Mouse (Mus musculus) embryonic facial prominence, embryonic 11.5 days (tissue): ENCODE data around the gene Sfxn3. TPM values are rescaled to one million over a fixed set of nuclear protein-coding genes. Genes with fewer than 3 reads are reported as not detected.

Source experiments
- ATAC-seq: fragments of 200-750 bp; cut with Nextera tagmentation; replicated peaks from 2 replicates; pipeline ENCODE4 v1.8.0; 2017; ENCODE audit warnings: low read depth; ENCODE audit not compliant: insufficient number of reproducible peaks, low FRiP score, low TSS enrichment
- DNase-seq: peaks from one replicate; pipeline ENCODE4 v3.0.0-alpha.2; 2015; ENCODE audit warnings: low spot score
- H3K27ac ChIP-seq: fragments of 300-500 bp; sonication (generic); replicated peaks from 2 replicates; pipeline ENCODE4 v1.5.1; 2014; ENCODE audit warnings: mild to moderate bottlenecking, low read depth, low read length, control low read depth
- H3K27me3 ChIP-seq: fragments of 300-500 bp; sonication (generic); 2 replicates; pipeline ENCODE4 v1.6.1; 2014; ENCODE audit warnings: mild to moderate bottlenecking, low read length, moderate library complexity, mixed read lengths; ENCODE audit not compliant: control insufficient read depth, insufficient read depth
- H3K36me3 ChIP-seq: fragments of 300-500 bp; sonication (generic); replicated peaks from 2 replicates; pipeline ENCODE4 v1.6.1; 2014; ENCODE audit warnings: low read depth, mild to moderate bottlenecking, low read length, moderate library complexity, mixed read lengths; ENCODE audit not compliant: control insufficient read depth, insufficient read depth
- H3K4me1 ChIP-seq: fragments of 300-500 bp; sonication (generic); 2 replicates; pipeline ENCODE4 v1.6.1; 2014; ENCODE audit warnings: low read length, mixed read lengths; ENCODE audit not compliant: control insufficient read depth, insufficient read depth
- H3K4me2 ChIP-seq: fragments of 300-500 bp; sonication (generic); 2 replicates; pipeline ENCODE4 v1.6.1; 2014; ENCODE audit warnings: low read depth, mild to moderate bottlenecking, control low read depth, low read length, moderate library complexity
- H3K4me3 ChIP-seq: fragments of 300-500 bp; sonication (generic); 2 replicates; pipeline ENCODE4 v1.5.1; 2014; ENCODE audit warnings: low read depth, low read length, control low read depth
- H3K9ac ChIP-seq: fragments of 300-500 bp; sonication (generic); replicated peaks from 2 replicates; pipeline ENCODE4 v1.6.1; 2014; ENCODE audit warnings: mild to moderate bottlenecking, control low read depth, low read length
- H3K9me3 ChIP-seq: fragments of 300-500 bp; sonication (generic); replicated peaks from 2 replicates; pipeline ENCODE4 v1.6.1; 2016; ENCODE audit warnings: mild to moderate bottlenecking, low read length, inconsistent platforms, mixed read lengths; ENCODE audit not compliant: control insufficient read depth
- WGBS: fragments of 180-500 bp; shearing (Covaris S2); extraction: QIAGEN DNeasy Blood & Tissue Kit; methylation state at CpG from one replicate; pipeline ENCODE4 v1.1.7; 2014; 5-methylcytosine and 5-hydroxymethylcytosine counted together
- polyA plus RNA-seq: library from polyadenylated mRNA; unstranded; fragments of >200 nt; fragmentation: Nextera tagmentation; extraction: Ambion mirVana; gene quantifications from 2 replicates; pipeline ENCODE4 v1.2.1, GENCODE M21; 2014

Gene Sfxn3
- polyA plus RNA-seq, 1 experiment from 2014 or later: 14.7 TPM

DNA sequence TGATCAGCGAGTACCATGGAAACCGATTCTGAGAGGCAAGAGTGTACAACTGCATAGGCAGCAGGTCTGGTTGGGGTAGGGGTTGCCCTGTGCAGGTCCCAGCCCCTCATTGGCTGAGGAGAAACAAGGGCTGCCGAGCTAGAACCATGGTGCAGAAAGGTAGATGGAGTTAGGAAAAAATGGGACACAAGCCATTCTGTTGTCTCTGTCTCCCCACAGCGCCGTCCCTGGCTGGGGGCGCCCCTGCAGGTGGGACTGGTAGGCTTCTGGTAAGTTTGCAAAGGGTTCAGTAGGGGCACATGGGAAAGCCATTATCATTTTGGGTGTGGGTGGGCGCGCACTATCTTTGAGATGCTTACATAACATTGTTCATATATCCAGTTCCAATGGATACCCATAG, 6.1 kb downstream of the Sfxn3 start:
- no peaks in the 10 kb centered on the region for H3K9me3 ChIP-seq
- no peak for DNase-seq
- peaks cover 3% of the 10 kb centered on the region for H3K4me1 ChIP-seq
- no peak for ATAC-seq
- H3K9ac ChIP-seq: no peak overlapping the region
- H3K27me3 ChIP-seq: no peaks in the 10 kb centered on the region
- H3K36me3 ChIP-seq: no peaks in the 10 kb centered on the region
- no peak overlapping the region for H3K4me3 ChIP-seq
- H3K4me2 ChIP-seq: no peak overlapping the region
- H3K27ac ChIP-seq: no peak overlapping the region
- WGBS: 83% methylated on average over 8 of the region's 8 CpGs

DNA sequence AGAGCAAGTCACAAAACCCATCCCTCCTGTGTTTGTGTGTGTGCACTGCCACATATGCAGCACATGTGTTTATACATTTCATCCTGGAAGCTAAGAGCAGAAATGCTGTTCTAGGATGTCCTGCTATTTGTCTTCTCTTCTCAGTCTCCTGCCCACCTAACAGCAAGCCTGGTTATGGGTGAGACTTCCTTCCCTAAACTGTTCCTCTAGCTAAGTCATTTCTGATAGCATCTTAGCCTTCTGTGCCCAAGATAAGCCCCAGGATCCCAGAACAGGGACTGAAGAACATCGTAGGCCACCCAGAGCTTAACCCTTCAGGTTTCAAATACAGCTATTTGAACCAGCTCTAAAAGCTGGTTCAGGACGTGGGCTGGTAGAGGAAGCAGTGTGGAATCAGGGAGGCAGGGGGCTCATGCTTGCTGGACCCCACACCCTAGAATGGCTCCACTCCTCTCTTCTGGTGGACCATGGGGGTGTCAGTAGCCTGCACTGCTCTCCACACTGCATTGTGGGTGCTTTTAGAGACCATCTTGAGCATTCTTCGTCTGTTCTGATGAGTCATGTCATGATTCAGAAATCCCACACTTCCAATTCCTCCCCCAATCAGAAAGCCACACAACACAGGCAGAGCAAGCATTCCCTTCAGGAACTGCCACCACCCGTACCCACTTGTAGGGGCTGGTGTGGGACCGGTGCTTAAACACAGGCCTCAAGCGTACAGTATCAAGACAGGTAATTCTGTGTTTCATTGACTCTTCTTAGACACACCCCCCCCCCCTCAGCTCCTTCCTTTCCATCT, 7.8 kb downstream of the Sfxn3 start:
- Histone ChIP-seq H3K36me3 (no peaks in the 10 kb centered on the region), H3K4me1 (peaks cover 3% of the 10 kb centered on the region), H3K4me3 (no peak overlapping the region), H3K9me3 (no peaks in the 10 kb centered on the region), H3K27ac (no peak overlapping the region), H3K9ac (no peak overlapping the region), H3K27me3 (no peaks in the 10 kb centered on the region), H3K4me2 (no peak overlapping the region)
- WGBS: 83% methylated on average over 6 of the region's 6 CpGs
- DNase-seq (no peak), ATAC-seq (no peak)

DNA sequence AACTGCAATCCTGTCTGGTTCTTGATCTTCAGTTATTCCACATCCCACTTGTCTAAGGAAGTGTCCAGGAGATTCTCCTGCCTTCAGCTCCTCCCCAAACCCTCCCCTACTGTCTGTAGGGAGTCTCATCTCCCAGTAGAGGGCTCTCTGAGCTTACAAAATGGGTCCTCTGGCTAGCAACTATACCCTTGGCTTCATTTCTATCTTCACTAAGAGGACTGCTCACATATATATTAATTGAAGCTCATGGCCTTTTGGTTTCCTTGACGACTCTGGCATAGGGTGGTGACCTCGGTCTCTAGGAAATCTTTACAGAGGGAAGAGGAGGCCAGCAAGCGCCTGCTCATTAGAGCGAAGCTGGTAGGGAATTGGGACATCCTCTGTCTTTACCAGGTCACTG, 9.1 kb downstream of the Sfxn3 start:
- no peaks in the 10 kb centered on the region for H3K27me3 ChIP-seq
- no peak overlapping the region for H3K27ac ChIP-seq
- peaks cover 3% of the 10 kb centered on the region for H3K4me1 ChIP-seq
- H3K36me3 ChIP-seq: no peaks in the 10 kb centered on the region
- DNase-seq (peak; percentile 64), ATAC-seq (no peak)
- no peaks in the 10 kb centered on the region for H3K9me3 ChIP-seq
- no peak overlapping the region for H3K9ac ChIP-seq
- WGBS: 50% methylated on average over 4 of the region's 4 CpGs
- H3K4me3 ChIP-seq: no peak overlapping the region
- H3K4me2 ChIP-seq: no peak overlapping the region

DNA sequence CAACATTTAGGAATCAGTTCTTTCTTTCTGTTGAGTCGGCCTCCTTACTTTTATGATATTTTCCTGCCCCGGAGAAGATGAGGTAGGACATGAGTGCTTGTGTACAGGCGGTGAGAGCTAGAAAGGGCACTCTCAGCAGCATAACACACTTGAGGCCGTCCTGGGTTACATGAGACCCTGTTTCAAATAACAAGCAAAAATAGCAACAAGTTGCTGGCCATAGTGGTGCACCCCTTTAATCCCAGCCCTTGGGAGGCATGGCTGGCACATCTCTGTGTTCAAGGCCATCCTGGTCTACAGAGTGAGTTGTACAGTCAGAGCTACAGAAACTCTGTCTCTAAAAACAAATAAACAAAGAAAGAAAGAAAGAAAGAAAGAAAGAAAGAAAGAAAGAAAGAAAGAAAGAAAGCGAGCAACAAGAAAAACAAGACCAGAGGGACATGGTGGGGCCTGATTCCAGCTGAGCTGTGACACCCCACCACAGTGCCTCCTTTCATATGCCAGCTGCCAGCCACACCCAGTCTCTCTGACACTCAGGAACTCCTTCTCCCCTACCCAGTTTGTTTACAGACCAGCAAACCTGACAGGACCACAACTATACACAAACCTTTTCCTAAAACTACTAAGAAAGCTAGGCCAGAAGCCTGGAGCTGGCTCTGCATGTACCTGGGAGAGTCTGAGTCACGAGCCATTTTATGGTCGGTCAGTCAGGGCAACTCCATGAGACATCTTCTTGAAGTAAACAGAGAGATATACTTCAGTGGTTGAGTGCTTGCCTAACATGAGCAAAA, 9.8 kb downstream of the Sfxn3 start:
- peaks cover 3% of the 10 kb centered on the region for H3K4me1 ChIP-seq
- H3K36me3 ChIP-seq: no peaks in the 10 kb centered on the region
- H3K27ac ChIP-seq: peak overlapping the region; percentile 98
- H3K27me3 ChIP-seq: no peaks in the 10 kb centered on the region
- H3K9ac ChIP-seq: peak overlapping the region; percentile 75
- WGBS: 82% methylated on average over 7 of the region's 7 CpGs
- H3K4me3 ChIP-seq: peak overlapping the region; percentile 61; the same call in 1 of the 2 replicates
- DNase-seq (no peak), ATAC-seq (no peak)
- peak overlapping the region; percentile 64 for H3K4me2 ChIP-seq
- H3K9me3 ChIP-seq: no peaks in the 10 kb centered on the region

DNA sequence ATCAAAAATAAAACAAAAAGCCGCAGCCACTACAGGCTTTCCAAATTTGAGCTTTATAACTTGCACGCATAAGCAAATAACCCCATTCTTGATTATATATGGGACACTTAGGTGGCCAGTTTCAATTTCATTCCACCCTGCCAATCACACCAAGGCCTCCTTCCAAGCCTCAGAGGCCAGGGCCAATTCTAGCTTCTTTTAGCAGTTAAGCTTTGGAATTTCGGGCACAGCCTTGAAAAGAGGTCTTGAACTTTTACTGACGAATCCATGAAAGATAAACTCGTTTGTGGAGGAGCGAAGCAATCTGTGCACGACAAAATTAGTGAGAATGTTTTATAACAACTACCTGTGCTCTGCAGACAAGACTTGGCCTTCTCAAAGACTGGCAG, 10.4 kb downstream of the Sfxn3 start:
- Histone ChIP-seq H3K4me2 (peak overlapping the region; percentile 64), H3K27ac (peak overlapping the region; percentile 98), H3K27me3 (no peaks in the 10 kb centered on the region), H3K9me3 (no peaks in the 10 kb centered on the region), H3K4me3 (peak overlapping the region; percentile 61), H3K36me3 (no peaks in the 10 kb centered on the region), H3K9ac (peak overlapping the region; percentile 75), H3K4me1 (peaks cover 3% of the 10 kb centered on the region)
- ATAC-seq: no peak
- DNase-seq: no peak
- WGBS: 44% methylated on average over 7 of the region's 7 CpGs

DNA sequence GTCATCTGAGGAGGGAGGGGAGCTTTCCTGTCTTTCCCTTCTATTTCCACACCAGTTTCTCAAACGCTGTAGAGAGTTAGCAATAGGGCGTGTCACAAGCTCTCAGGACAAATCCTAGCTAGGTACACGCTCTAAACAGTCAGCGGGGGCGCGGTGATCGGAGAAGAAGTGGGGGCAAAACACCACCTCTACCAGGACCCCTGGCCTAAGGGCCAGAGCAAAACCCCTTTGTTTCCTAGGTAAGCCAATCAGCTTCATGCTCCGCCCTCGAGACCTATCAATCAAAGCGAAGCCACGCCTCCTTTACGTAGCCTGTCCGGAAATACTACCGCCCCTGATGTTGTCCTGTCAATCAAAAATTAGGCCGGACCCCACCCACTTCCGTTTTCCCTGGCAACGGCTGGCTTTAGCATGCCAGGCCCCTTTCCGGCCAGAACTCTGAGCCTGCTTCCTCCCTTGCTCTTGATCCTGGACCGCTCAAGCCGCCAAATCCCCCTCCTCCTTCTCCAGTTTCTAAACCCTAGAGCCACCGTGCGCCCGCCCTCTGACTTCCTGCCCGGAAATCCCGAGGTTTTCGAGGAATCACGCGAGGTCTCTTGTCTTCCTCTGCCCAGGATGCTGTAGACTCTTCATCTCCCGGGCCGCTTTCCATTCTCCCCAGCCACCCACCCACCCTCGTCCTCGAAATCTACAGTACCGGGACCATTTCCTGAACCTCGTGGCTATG, 11.0 kb downstream of the Sfxn3 start:
- H3K27ac ChIP-seq: peak overlapping the region; percentile 98
- peak; percentile 100 for DNase-seq
- ATAC-seq: peak; percentile 93
- peak overlapping the region; percentile 61 for H3K4me3 ChIP-seq
- peak overlapping the region; percentile 92 for H3K9ac ChIP-seq
- no peaks in the 10 kb centered on the region for H3K36me3 ChIP-seq
- H3K4me2 ChIP-seq: peak overlapping the region; percentile 85
- H3K9me3 ChIP-seq: no peaks in the 10 kb centered on the region
- no peaks in the 10 kb centered on the region for H3K27me3 ChIP-seq
- WGBS: under 1% methylated on average over 34 of the region's 34 CpGs
- H3K4me1 ChIP-seq: peaks cover 3% of the 10 kb centered on the region

DNA sequence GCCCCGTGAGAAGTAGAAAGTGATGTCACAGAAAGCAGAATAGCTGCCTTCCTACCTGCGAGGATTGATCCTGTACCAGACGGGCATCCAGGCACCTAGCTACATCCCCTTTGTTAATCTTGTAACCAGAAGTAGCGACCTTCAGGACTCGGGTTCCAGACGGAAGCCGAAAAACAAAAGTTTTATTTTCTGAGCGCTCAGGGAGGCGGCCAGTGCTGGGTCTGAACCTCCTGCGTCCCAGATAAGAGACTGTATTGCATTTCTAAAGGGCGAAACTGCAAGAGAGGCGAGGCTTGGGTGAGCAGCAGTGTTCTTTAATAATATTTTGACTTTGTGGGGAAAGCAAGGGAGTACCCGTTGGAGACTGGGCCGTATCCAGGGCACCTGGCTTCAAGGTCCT, 11.5 kb downstream of the Sfxn3 start:
- under 1% methylated on average over 14 of the region's 14 CpGs for WGBS
- Histone ChIP-seq H3K27ac (peak overlapping the region; percentile 98), H3K9me3 (no peaks in the 10 kb centered on the region), H3K9ac (peak overlapping the region; percentile 92), H3K4me1 (peaks cover 3% of the 10 kb centered on the region), H3K27me3 (peaks cover under 1% of the 10 kb centered on the region; the same call in 1 of the 2 replicates), H3K4me2 (peak overlapping the region; percentile 85), H3K4me3 (peak overlapping the region; percentile 61), H3K36me3 (no peaks in the 10 kb centered on the region)
- ATAC-seq: no peak; the same call in 1 of the 2 replicates
- no peak for DNase-seq
